Mouse (Mus musculus): ENCODE results near the gene Mob3b.
A peak's percentile ranks its signal among the peaks of the same experiment; 100 is the strongest.

Gene Mob3b

GRCm38 (mm10) chr4:35054362-35054761 lies 102.9 kb downstream of the Mob3b start:
- DNase-seq, result no peak

GRCm38 (mm10) chr4:35052174-35052942 lies 104.9 kb downstream of the Mob3b start:
- DNase-seq, result no peak

GRCm38 (mm10) chr4:35051152-35051551 lies 106.1 kb downstream of the Mob3b start:
- DNase-seq, result no peak

GRCm38 (mm10) chr4:35049742-35050058 lies 107.6 kb downstream of the Mob3b start:
- DNase-seq, result no peak

- no peak for DNase-seq
Measured at GRCm38 (mm10) chr4:35049036-35049741, 108.1 kb downstream of the Mob3b start.

- DNase-seq, result no peak
Measured at GRCm38 (mm10) chr4:35040896-35041295, 116.4 kb downstream of the Mob3b start.

- no peak for DNase-seq
Measured at GRCm38 (mm10) chr4:35040306-35040705, 117.0 kb downstream of the Mob3b start.

GRCm38 (mm10) chr4:35037824-35038223 lies 119.5 kb downstream of the Mob3b start:
- DNase-seq, result no peak

- no peak for DNase-seq
Measured at GRCm38 (mm10) chr4:35034504-35035290, 122.6 kb downstream of the Mob3b start.

- no peak for DNase-seq
Measured at GRCm38 (mm10) chr4:35032758-35033157, 124.5 kb downstream of the Mob3b start.

- no peak for DNase-seq
Measured at GRCm38 (mm10) chr4:35031623-35032022, 125.7 kb downstream of the Mob3b start.

GRCm38 (mm10) chr4:35031141-35031540 lies 126.1 kb downstream of the Mob3b start:
- no peak for DNase-seq

GRCm38 (mm10) chr4:35018416-35018815 lies 138.9 kb downstream of the Mob3b start:
- DNase-seq, result no peak

- DNase-seq, result no peak
Measured at GRCm38 (mm10) chr4:35012401-35013307, 144.6 kb downstream of the Mob3b start.

- no peak for DNase-seq
Measured at GRCm38 (mm10) chr4:35006541-35007260, 150.6 kb downstream of the Mob3b start.

GRCm38 (mm10) chr4:35006056-35006455 lies 151.2 kb downstream of the Mob3b start:
- DNase-seq, result peak; percentile 14

- no peak for DNase-seq
Measured at GRCm38 (mm10) chr4:35005068-35005769, 152.1 kb downstream of the Mob3b start.

GRCm38 (mm10) chr4:35004473-35004872 lies 152.8 kb downstream of the Mob3b start:
- peak; percentile 25 for DNase-seq

GRCm38 (mm10) chr4:35003550-35004326 lies 153.5 kb downstream of the Mob3b start:
- DNase-seq, result no peak

- DNase-seq, result no peak
Measured at GRCm38 (mm10) chr4:34996616-34997015, 160.7 kb downstream of the Mob3b start.

GRCm38 (mm10) chr4:34993639-34993975 lies 163.7 kb downstream of the Mob3b start:
- DNase-seq, result no peak
